Mouse (Mus musculus) testis, postnatal 14 days (tissue): ENCODE results near the gene Prr3.
"Not testable (repeated sequence)": the region's sequence is repeated elsewhere in the genome, so short reads cannot be mapped to it uniquely, and the experiment has no call there.

Experiments used
- DNase-seq: peaks from one replicate; pipeline ENCODE4 v3.0.0; 2021; ENCODE audit warnings: low spot score

Gene Prr3

GRCm38 (mm10) chr17:35998545-35999305 is 18.7 kb upstream of the Prr3 start:
- DNase-seq = no peak

GRCm38 (mm10) chr17:35997713-35998510 is 17.9 kb upstream of the Prr3 start:
- DNase-seq = no peak

GRCm38 (mm10) chr17:35996949-35997348 is 16.9 kb upstream of the Prr3 start:
- DNase-seq = peak; percentile 85

GRCm38 (mm10) chr17:35994879-35995240 is 14.8 kb upstream of the Prr3 start:
- no peak for DNase-seq

- peak; percentile 75 for DNase-seq
Measured at GRCm38 (mm10) chr17:35994175-35994878, 14.3 kb upstream of the Prr3 start.

GRCm38 (mm10) chr17:35993675-35994074 is 13.6 kb upstream of the Prr3 start:
- DNase-seq = peak; percentile 60

GRCm38 (mm10) chr17:35991781-35992180 is 11.7 kb upstream of the Prr3 start:
- no peak for DNase-seq

- no peak for DNase-seq
Measured at GRCm38 (mm10) chr17:35981776-35982175, 1.7 kb upstream of the Prr3 start.

- peak; percentile 58 for DNase-seq
Measured at GRCm38 (mm10) chr17:35980363-35980754, 323 bp upstream of the Prr3 start.

- peak; percentile 88 for DNase-seq
Measured at GRCm38 (mm10) chr17:35978811-35979400, 1.1 kb downstream of the Prr3 start.

GRCm38 (mm10) chr17:35972131-35972530 is 7.9 kb downstream of the Prr3 start:
- DNase-seq = no peak

GRCm38 (mm10) chr17:35969418-35970389 is 10.3 kb downstream of the Prr3 start, which contains the start of gene Abcf1:
TSS of gene Abcf1 (minus strand) at chr17:35969761.
- peak; percentile 97 for DNase-seq

- DNase-seq = peak; percentile 77
Measured at GRCm38 (mm10) chr17:35967621-35968020, 12.4 kb downstream of the Prr3 start.

GRCm38 (mm10) chr17:35963279-35963678 is 16.8 kb downstream of the Prr3 start:
- DNase-seq = no peak

GRCm38 (mm10) chr17:35958533-35959223 is 21.4 kb downstream of the Prr3 start:
- no peak for DNase-seq

- no peak for DNase-seq
Measured at GRCm38 (mm10) chr17:35954665-35955064, 25.4 kb downstream of the Prr3 start.

GRCm38 (mm10) chr17:35952559-35952958 is 27.5 kb downstream of the Prr3 start:
- not testable (repeated sequence) for DNase-seq

GRCm38 (mm10) chr17:35950946-35951345 is 29.1 kb downstream of the Prr3 start:
- not testable (repeated sequence) for DNase-seq

- no peak for DNase-seq
Measured at GRCm38 (mm10) chr17:35939941-35940340, 40.1 kb downstream of the Prr3 start.

GRCm38 (mm10) chr17:35939108-35939507 is 40.9 kb downstream of the Prr3 start:
- no peak for DNase-seq
